17 mouse cellular contexts compared by ENCODE assay signal in genomic region chr17:60804715-60805449, GRCm38 (mm10).
DNase-seq lines count a peak whose midpoint lies in the region; ATAC-seq and TF ChIP-seq lines count a peak whose summit lies in the region.
"Had no signal": no experiment of that assay in that cellular context is flagged by ENCODE, and none has a peak within 500 bp of the region (broad histone marks: within the 10 kb centered on the region; RNA-seq: fewer than 3 reads in every experiment).

No protein-coding gene starts in this region.

- no peak overlapping the region for H3K4me2 ChIP-seq in hindbrain, postnatal 0 days (ENCODE audit: low read depth, low read length)
- H3K4me2 ChIP-seq in hindbrain, embryonic 14.5 days (replicated peaks): no peak overlapping the region
- no peak overlapping the region for H3K4me2 ChIP-seq in forebrain, embryonic 16.5 days (ENCODE audit: low read length)
- H3K4me2 ChIP-seq: hindbrain, embryonic 12.5 days; intestine, embryonic 15.5 days had no signal

- TF ChIP-seq CTCF in hindbrain, postnatal 0 days (IDR thresholded peaks at IDR 0.05; ENCODE audit: low read depth): no peak
- TF ChIP-seq CTCF in brain, embryonic 14.5 days (IDR thresholded peaks at IDR 0.05; ENCODE audit: borderline replicate concordance, extremely low read depth, insufficient read depth, insufficient read length): no peak

- H3K4me1 ChIP-seq in hindbrain, postnatal 0 days (ENCODE audit: insufficient read depth, low read length): no peaks in the 10 kb centered on the region
- H3K4me1 ChIP-seq in hindbrain, embryonic 14.5 days (replicated peaks; ENCODE audit: control insufficient read depth, insufficient read depth, low read length): no peaks in the 10 kb centered on the region
- H3K4me1 ChIP-seq in forebrain, embryonic 16.5 days (replicated peaks; ENCODE audit: control insufficient read depth, insufficient read depth, low read length): no peaks in the 10 kb centered on the region
- H3K4me1 ChIP-seq: hindbrain, embryonic 12.5 days; intestine, embryonic 15.5 days had no signal

- H3K9ac ChIP-seq in hindbrain, postnatal 0 days (replicated peaks; ENCODE audit: low read length): no peak overlapping the region
- no peak overlapping the region for H3K9ac ChIP-seq in hindbrain, embryonic 14.5 days
- no peak overlapping the region for H3K9ac ChIP-seq in forebrain, embryonic 16.5 days (replicated peaks; ENCODE audit: low read depth, low read length)
- H3K9ac ChIP-seq: hindbrain, embryonic 12.5 days; intestine, embryonic 15.5 days had no signal

- WGBS in hindbrain, postnatal 0 days: 49% methylated on average over 8 of the region's 8 CpGs
- WGBS in hindbrain, embryonic 14.5 days: 53% methylated on average over 8 of the region's 8 CpGs
- WGBS in forebrain, embryonic 16.5 days: 11% methylated on average over 8 of the region's 8 CpGs

- no peak for TF ChIP-seq POLR2A in brain, embryonic 14.5 days (IDR thresholded peaks at IDR 0.05; ENCODE audit: borderline replicate concordance, extremely low read depth, insufficient read depth, insufficient read length, poor library complexity, severe bottlenecking)

- H3K4me3 ChIP-seq in hindbrain, postnatal 0 days (ENCODE audit: low read length): no peak overlapping the region
- no peak overlapping the region for H3K4me3 ChIP-seq in hindbrain, embryonic 14.5 days (replicated peaks; ENCODE audit: low read length)
- no peak overlapping the region for H3K4me3 ChIP-seq in forebrain, embryonic 16.5 days (replicated peaks; ENCODE audit: low read length)
- H3K4me3 ChIP-seq: hindbrain, embryonic 12.5 days; intestine, embryonic 15.5 days had no signal

- DNase-seq in hindbrain, postnatal 0 days (ENCODE audit: low spot score): peak; percentile 3
- no peak for DNase-seq in hindbrain, embryonic 14.5 days (ENCODE audit: low spot score)
- peak; percentile 72 for DNase-seq in brain, embryonic 14.5 days (ENCODE audit: low read depth)
- no peak for DNase-seq in thymus, postnatal 36 days
- DNase-seq in kidney, postnatal 14 days: no peak
- no peak for DNase-seq in left cerebral cortex, adult 11 months (ENCODE audit: low spot score)
- DNase-seq: adrenal gland, postnatal 14 days; cerebellum, adult 2 months; cerebellum, postnatal 10 days; gastrocnemius, postnatal 36 days; heart, adult 11 months; heart, postnatal 10 days; heart, postnatal 4 days; kidney, adult 18-20 months had no signal

- no peaks in the 10 kb centered on the region for H3K36me3 ChIP-seq in hindbrain, postnatal 0 days (ENCODE audit: insufficient read depth, low read length)
- no peaks in the 10 kb centered on the region for H3K36me3 ChIP-seq in hindbrain, embryonic 14.5 days (replicated peaks; ENCODE audit: control insufficient read depth, insufficient read depth)
- H3K36me3 ChIP-seq in forebrain, embryonic 16.5 days (ENCODE audit: control insufficient read depth, insufficient read depth): no peaks in the 10 kb centered on the region
- H3K36me3 ChIP-seq: hindbrain, embryonic 12.5 days; intestine, embryonic 15.5 days had no signal

- no peak for ATAC-seq in hindbrain, postnatal 0 days
- no peak for ATAC-seq in hindbrain, embryonic 14.5 days (ENCODE audit: low FRiP score)
- ATAC-seq in forebrain, embryonic 16.5 days: peak; percentile 36; the same call in 1 of the 2 replicates
- ATAC-seq: intestine, embryonic 15.5 days had no signal

- no peaks in the 10 kb centered on the region for H3K9me3 ChIP-seq in hindbrain, postnatal 0 days (ENCODE audit: low read length)
- no peaks in the 10 kb centered on the region for H3K9me3 ChIP-seq in hindbrain, embryonic 14.5 days (ENCODE audit: control insufficient read depth, low read length)
- H3K9me3 ChIP-seq in forebrain, embryonic 16.5 days (ENCODE audit: control insufficient read depth, low read length): no peaks in the 10 kb centered on the region
- H3K9me3 ChIP-seq: hindbrain, embryonic 12.5 days; intestine, embryonic 15.5 days had no signal

- no peak overlapping the region for H3K27ac ChIP-seq in hindbrain, postnatal 0 days
- no peak overlapping the region for H3K27ac ChIP-seq in hindbrain, embryonic 14.5 days
- H3K27ac ChIP-seq in forebrain, embryonic 16.5 days (ENCODE audit: low read length): no peak overlapping the region
- H3K27ac ChIP-seq: hindbrain, embryonic 12.5 days; intestine, embryonic 15.5 days had no signal

- no peaks in the 10 kb centered on the region for H3K27me3 ChIP-seq in hindbrain, postnatal 0 days (ENCODE audit: insufficient read depth, low read length)
- H3K27me3 ChIP-seq in hindbrain, embryonic 14.5 days (ENCODE audit: control insufficient read depth, insufficient read depth, low read length): no peaks in the 10 kb centered on the region
- no peaks in the 10 kb centered on the region for H3K27me3 ChIP-seq in forebrain, embryonic 16.5 days (replicated peaks; ENCODE audit: control insufficient read depth, insufficient read depth, low read length)
- H3K27me3 ChIP-seq: hindbrain, embryonic 12.5 days; intestine, embryonic 15.5 days had no signal

Comparison
In these comparisons a context has a peak if more than half of its experiments do, and no peak if none do; other contexts are left out.
1. DNase-seq: peak in hindbrain, postnatal 0 days (single experiment) and brain, embryonic 14.5 days (single experiment); none in hindbrain, embryonic 14.5 days (single experiment), thymus, postnatal 36 days (0 of 2), kidney, postnatal 14 days (single experiment) and left cerebral cortex, adult 11 months (single experiment).